Mouse (Mus musculus) layer of hippocampus, postnatal 14 days (tissue): Measurements from ENCODE around the gene Adgrb2. TPM values are rescaled to one million over a fixed set of nuclear protein-coding genes. Genes with fewer than 3 reads are reported as not detected.

Experiments
- DNase-seq, 2 experiments: peaks; one replicate each; pipeline ENCODE4 v3.0.0; 2021 to 2022; ENCODE audit warnings: low spot score in 2 of 2, mixed read lengths in 1 of 2
- long read RNA-seq, 2 experiments: library from polyadenylated mRNA; stranded (forward); transcript quantifications; one replicate each; pipeline ENCODE4 v2.0.0; 2021
- total RNA-seq, 2 experiments: library from RNA; stranded (reverse); gene quantifications; 2 replicates each; pipeline ENCODE4 v1.2.3; 2021

Adgrb2 gene
- total RNA-seq, result 100 to 1,000 TPM; 451 to 472 TPM
- long read RNA-seq, experiment 1, full-length matches to known transcripts, result 11 of 298 reads
- long read RNA-seq, experiment 1, partial matches to known transcripts, result 228 of 298 reads
- long read RNA-seq, experiment 1, other reads (novel, unspliced or antisense), result 59 of 298 reads
- long read RNA-seq, experiment 2, full-length matches to known transcripts, result 11 of 321 reads
- long read RNA-seq, experiment 2, partial matches to known transcripts, result 236 of 321 reads
- long read RNA-seq, experiment 2, other reads (novel, unspliced or antisense), result 74 of 321 reads

DNA sequence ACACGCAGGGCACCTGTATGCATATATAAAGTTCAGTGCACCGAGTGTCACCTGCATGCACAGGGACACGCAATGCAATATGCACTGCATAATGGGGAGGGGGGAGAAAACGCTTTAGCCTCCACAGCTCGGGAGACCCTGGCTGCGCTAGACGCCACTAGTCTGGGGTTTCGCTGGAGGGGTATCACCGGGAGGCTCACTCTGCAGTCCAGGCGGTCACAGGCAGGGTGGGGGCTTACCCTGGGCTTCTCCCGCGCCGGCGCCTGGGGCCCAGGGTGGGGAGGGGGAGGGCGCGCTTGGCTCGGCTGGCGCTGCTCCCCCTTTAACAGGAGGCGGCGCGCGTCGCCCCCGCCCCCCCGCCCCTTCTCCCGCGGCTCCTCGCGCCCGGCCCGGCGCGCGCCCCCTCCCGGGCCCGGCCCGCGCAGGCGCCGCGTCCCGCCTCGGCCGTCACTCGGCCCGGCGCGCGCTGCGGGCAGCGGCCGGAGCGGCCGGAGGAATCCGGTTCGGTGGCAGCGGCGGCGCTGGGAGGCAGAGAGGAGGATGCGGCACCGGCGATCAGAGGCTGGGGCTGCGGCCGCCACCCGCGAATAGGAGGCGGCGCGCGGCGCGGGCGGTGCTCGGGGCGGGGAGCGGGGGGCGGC lies at the start of gene Adgrb2:
Gene Adgrb2 (plus strand): TSS at position 450 of the 641 bp plus-strand sequence.
- no peak for DNase-seq

DNA sequence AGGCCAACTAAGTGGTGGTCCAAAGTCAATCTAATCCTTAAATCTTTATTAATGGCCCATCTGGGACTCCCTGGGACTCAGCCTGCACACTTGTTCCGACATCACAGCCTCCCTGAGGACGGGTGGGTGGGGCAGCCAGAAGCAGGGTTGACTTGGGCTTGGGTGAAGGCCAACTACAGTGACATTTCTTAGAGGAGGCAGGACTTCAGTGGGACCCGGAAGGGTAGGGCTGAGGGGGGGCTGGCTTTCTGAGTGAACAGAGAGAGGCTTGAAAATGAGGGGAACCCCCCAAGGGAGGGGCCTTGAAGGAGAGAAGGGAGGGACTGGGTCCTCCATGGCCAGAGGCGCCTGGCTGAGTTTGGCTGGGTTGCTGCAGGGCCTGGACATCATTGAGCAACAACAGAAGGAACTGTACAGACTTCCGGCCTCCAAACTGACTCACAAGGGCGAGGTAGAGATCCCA lies 33.3 kb upstream of the Adgrb2 start:
- DNase-seq, result no peak

DNA sequence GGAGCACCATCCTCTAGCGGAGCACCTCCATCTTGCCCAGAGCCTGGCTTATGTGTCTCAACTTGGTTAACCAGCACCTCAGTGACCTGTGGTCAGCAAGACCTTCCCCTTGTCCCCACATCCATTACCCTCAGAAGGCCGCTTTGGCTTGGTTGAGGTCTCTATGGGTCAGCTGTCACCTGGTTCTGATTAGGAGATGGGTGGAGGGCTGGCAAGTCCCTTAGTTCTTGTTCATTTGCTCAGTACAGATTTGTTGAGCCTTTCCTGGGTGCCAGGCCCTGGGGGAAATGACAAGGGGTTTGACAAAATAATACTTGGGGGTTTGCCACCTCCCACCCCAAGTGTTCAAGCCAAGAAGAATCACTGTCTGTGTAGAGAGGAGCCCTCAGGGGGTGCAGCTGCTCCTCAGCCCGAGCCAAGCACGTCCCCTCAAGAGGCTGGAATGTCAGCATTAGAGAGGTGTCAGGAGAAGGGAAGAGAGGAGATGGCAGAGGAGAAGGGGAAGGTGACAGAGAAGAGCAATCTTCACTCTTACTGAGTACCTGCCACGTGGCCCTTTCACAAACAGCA lies 32.3 kb upstream of the Adgrb2 start:
- DNase-seq, result no peak

DNA sequence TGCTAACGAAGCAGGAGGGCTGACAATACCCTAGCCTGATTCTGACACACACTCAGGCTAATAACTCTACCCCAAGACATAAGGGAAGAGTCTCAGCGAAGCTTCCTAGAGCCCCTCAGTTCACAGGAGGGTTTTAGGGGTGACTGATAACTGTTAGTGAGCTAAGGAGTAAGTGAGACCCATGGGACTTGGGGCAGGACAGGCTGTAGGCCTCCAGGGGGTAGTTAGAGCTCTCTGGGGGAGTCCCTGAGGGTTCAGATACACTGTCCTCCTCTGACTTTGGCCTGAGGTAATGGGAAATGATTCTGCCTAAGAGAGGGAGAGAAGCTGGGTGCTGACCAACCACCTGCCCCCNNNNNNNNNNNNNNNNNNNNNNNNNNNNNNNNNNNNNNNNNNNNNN lies 30.1 kb upstream of the Adgrb2 start:
- no peak for DNase-seq

DNA sequence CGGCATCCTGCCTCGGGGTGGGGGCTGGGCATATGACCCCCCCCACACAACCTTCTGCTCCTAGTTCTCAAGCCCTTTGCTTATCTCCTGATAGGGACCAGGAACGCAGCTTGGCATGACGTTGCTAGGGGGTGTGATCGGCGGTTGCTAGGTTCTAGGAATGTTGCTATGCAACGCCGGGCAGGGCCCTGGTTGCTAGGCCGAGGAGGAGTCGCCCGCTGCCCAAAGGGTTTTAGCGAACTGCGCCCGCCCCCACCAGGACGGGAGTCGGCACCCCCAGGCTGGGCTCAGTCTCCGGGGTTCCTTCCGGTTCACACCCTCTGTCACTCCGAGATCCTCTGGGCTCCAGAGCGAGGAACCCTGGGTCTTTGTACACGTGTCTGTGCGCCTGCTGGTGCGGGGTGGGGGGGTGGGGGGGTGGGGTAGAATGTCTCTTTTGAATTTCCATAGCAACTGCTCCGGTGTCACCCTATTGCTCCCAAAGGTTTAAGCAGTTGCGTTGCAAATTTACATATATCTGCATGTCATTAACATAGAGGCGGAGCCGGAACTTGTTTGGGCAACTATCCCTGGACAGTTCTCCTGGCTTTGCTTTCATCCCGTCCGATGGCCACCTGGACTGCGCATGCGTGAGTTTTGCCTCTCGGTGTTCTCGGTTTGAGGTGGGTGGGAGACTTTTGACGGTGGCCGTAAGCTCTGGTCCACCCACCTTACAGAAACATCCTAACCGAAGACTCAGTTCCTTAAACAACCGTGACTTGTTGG lies 24.3 kb upstream of the Adgrb2 start:
- DNase-seq, result peak; percentile 84 to 88

DNA sequence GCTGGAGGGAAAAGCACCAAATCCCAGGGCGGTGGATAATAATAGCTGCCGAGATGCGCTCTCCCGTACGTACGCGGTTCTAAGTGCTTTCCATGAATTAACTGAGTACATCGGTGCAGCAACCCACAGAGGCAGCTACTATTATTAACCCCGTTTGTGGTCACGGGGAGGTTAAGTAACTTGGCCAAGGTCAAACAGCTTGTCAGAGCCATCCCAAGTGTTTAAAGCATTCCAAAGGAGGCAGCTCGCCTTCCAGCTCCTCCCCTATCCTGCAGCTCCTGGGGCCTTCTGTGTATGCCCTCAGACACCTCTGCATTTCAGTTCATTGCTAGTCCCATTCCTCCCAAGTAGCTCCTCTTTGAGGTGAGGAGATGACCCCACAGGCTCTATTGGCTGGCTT lies 19.4 kb upstream of the Adgrb2 start:
- DNase-seq, result no peak

DNA sequence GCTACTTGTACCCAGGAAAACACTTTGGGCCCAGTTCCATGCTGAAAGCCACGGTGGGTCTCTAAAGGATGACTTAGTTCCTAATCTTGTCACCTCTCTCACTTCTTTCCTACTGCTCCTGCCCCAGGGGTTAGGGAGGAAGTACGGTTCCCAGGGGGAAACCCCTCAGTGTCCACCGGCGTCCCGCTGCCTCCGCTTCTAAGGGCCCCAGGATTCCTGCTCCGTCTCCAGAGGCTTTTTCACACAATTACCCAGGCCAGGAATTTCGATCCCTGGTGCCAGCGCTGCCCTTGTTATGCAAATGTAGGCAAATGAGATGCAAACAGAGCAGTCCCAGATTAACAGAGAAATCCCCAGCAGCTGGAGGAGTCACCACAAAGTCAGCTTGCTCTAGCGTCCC lies 18.5 kb upstream of the Adgrb2 start:
- DNase-seq, result peak in 1 of 2 experiments; percentile 70

DNA sequence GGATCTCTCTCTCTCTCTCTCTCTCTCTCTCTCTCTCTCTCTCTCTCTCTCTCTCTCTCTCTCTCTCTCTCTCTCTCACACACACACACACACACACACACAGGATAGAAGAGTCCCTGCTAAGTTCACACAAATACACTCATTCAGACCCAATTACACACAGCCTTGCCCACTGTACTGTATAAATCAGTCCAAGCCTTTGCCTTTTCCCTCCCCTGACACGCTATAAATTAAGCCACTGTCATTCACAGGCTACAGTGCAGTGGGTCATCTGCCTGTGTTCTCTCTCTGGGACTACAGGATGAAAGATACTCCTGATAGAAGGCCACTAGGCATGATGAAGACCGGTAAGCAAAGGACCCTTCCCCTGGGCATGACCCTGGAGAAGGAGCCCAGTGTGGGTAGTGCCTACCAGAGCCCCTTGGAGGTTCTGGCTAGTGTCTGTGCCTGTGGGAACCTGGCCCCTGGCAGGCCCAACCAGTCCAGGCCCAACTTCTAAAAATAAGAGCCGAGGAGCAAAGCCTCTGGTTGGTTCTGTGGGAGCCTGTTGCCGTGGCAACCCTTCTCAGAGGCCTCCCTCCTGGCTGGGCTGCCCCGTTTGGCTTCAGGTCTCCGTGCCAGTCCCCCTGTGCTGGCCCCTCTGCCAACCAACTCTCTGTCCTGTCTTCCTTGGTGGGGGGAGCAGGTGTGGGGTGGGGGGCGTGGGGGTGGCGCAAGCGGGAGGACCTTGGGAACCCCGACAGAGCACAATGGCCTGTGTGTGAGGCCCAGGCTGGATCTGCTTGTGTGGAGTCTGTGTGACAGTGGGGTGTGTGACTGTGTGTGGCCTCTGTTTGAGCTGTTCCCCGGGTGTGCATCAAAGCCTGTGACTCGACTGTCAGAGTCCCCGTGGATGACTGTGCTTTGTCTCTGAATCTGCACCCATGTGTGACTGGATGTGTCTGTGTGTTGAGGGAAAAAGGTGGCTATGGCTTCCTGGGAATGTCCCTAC lies 17.4 kb upstream of the Adgrb2 start:
- DNase-seq, result peak; percentile 70 to 83

DNA sequence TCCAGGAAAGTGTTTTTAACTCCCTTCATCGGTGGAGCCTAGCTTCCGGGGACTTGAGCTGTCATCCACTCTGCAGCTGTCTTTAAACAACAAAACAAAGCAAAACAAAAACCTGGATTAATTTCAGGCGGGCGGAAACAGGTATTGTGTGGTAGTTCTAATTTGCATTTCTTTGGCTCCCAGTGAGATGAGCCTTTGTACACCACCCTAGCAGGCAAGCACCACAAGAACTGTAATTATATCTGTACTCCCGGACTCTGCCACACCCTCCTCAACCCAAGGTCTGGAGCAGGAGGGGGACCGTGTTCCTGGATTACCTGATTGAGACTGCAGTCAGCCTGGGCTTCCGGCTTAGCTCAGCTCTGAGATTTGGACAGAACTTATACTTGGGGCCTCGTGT lies 14.5 kb upstream of the Adgrb2 start:
- no peak for DNase-seq

DNA sequence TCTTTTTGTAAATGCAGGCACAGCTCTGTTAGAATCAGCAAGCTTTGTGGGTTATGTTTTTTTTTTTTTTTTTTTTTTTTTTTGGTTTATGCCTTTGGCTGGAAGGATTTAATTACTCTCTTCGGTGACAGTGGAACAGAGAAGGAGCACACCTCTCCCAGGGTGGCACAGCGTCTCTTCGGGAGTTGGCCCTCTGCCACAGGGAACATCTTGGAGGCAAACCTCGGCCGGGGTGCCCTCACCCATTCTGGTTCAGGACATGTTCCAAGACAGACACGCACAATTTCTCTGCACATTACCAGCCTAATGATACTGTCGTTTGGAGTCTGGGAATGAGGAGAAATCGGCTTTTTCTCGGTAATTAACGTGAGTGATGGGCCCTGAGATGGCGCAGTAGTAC lies 13.8 kb upstream of the Adgrb2 start:
- no peak for DNase-seq

DNA sequence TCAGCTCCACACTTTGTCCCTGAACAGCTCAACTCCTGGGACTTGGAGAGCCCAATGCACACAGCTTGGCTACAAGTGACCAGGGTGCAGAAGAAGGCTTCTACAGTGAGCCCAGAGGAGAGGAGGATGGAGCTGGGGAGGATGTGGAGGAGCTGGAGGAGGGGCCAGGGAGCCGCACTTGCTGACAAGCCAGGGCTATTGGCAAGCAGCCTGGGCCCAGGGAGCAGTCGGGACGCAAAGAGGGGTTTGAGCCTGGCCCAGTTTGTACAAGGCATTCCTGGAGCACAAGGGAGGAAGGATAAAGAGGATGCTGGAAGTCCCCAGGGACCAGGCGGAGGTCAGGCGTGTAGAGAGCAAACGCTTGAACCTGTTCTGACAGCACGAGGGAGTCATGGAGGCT lies 12.7 kb upstream of the Adgrb2 start:
- DNase-seq, result no peak

DNA sequence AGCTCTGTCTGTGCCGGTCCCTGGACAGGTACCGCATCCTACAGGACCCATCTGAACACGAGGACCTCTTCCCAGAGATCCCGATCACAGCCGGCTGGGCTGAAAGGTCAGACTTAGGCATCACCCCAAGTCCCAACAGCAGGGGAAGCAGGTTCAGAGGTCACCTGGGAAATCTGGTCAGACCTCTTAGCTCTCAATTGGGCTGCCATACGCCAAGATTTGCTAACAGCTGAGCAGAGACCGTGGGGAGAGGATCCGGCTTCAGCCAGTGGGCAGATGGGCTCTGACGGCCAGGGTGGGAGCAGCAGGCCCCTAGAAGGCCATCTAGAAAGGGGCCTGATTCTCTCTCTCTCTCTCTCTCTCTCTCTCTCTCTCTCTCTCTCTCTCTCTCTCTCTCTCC lies 10.4 kb upstream of the Adgrb2 start:
- no peak for DNase-seq

DNA sequence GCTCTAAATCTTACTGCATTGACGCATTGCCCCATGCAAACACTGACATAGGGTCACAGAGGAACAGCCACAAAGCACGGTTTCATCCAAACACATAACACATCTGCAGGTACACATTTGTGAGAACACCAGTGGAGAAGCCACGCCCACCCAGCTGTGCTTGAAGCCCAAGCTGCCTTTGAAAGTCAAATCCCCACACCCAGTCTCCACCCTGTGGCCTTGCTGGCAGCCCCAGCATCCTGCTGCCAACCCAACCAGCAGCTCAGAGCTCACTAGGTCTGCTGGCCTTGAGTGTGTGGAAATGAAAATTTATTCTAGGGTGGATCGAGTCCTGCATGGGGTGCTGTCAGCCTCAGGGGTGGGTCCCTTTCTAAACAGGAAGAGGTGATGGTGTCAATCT lies 7.4 kb upstream of the Adgrb2 start:
- no peak for DNase-seq

DNA sequence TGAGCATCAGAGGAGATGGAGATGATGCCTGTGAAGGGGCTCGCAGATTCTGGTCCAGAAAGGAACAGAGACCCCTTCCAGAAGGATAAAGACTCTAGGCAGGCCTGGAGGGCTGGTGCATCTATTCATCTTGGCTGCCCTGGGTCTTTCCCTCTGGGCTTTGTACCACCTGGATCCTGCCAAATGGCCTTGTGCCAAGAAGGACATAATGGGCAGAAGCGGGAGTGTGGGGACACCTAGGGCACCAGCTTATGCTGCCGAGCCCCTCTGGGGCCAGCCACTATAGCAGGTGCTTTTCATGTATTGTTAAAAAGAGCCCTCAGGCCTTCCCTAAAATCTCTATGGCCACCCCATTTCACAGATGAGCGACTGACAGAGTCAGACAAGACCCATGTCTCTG lies 6.4 kb upstream of the Adgrb2 start:
- DNase-seq, result no peak

DNA sequence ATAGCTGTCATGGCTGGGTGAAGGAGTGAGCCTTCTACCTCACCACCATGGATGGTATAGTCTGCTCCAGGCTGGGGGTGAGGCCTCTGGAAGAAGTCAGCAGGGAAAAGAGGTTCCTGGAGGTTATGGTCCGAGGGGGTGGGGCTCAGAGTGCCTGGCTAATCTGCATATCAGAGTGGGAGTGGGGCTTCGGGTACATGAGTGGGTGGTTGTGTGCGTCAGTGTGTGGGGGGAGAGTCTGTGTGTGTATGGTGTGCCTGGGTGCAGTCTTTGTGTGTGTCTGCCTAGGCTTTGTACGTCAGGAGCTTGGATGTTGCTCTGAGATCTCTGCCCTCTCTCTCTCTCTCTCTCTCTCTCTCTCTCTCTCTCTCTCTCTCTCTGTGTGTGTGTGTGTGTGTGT lies 5.7 kb upstream of the Adgrb2 start:
- no peak for DNase-seq

DNA sequence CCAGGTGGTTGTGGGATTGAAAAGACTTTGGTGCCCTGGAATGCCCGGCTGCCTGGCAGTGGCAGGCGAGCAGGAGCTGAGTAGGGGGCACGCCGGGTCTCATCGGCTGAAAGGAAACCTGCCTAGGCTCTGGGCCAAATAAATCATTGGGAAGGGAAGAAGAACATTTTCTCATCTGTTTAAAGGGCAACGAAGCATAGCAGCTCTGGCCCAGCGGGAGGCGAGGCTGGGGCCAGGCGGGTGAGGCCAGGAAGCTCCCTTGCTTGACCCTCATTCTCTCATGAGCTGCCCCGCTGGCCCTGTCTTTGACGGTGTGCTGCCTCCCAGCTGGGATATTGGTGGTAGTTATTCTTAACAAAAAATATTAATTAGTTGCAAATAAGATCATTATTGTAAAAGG lies 3.0 kb upstream of the Adgrb2 start:
- no peak for DNase-seq

DNA sequence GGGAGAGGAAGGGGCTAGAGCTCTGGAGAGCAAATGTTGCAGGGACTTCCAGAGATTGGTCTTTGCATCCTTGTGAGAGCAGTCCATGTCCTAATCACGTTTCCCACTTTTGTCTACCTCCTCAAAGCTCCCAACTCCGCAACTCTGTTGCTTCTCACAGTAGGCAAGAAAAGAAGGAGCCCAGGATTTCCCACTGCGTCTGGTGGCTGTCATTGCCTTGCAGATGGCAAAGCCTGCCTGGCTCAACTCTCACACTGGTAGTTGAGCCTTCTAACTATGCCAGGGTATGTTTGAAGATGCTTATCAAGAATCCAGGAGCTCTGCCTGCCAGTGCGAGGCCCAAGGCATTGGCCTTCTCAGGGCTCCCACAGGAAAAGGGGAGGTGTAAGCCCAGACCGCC lies 1.6 kb upstream of the Adgrb2 start:
- no peak for DNase-seq

DNA sequence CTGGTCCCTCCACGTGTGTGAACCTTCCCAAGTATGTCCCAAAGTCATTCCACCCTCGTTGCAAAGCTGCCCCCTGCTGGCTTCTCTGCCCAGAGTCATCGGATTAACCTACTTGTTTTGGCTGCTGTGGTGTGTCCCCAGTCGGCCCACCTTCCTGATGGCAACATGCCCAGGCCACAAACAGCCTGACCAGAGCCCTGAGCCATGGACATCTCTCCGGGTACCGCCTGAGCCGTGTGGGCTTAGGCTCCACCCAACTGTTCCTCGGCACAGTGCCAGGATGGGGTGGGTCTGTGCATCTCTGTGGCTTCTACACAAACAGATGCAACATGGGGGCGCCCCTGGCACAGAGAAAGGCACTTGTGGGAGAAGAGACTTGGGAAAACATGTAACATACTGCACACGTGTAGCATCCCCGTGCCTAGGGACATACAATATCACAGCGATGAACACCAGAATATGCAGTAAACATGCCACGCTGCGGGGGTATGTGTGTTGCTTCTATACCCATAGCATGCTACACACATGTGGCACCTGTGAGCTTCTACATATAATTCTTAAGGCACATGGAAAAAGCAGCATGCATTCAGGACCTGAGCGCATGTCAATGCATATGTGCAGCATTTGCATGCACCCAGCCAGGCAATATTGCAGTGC lies 778 bp upstream of the Adgrb2 start:
- DNase-seq, result peak; percentile 90 to 94

DNA sequence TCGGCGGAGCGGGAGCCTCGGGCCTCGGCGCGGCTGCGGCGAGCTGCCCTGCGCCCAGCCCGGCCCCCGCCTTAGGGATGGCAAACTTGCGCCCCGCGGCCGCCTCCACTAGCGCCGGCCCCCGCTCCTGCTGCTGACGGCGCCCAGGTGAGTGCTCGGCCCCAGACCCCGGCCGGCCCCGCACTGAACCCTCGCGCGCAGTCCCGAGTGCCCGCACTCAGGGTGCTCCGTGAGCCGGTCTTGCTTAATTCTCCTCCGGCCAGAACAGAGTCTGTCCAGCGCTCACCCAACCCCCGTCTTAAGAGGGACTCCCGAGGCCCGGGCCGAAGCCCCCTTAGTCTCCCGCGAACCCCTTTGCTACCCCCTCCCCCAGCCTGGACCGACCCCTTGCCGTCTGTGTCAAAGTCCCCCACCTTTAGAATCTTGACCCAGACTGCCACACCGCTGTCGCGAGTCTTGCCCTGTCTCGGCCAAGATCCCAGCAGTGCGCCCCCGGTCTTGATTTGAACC lies 546 bp downstream of the Adgrb2 start:
- DNase-seq, result no peak
